Mouse (Mus musculus) heart, adult 8-10 months (tissue): ENCODE results near the gene Prkcg. TPM values are rescaled to one million over a fixed set of nuclear protein-coding genes. Genes with fewer than 3 reads are reported as not detected.

Source experiments
- DNase-seq: peaks from one replicate; pipeline ENCODE4 v3.0.0; 2022; ENCODE audit warnings: low spot score
- total RNA-seq, 4 experiments: library from RNA; stranded (reverse); gene quantifications; 2 replicates each; pipeline ENCODE4 v1.2.4; 2022

Gene Prkcg
- total RNA-seq, 4 experiments from 2014 or later = 0.57 to 1.8 (median 1.1) TPM

DNA sequence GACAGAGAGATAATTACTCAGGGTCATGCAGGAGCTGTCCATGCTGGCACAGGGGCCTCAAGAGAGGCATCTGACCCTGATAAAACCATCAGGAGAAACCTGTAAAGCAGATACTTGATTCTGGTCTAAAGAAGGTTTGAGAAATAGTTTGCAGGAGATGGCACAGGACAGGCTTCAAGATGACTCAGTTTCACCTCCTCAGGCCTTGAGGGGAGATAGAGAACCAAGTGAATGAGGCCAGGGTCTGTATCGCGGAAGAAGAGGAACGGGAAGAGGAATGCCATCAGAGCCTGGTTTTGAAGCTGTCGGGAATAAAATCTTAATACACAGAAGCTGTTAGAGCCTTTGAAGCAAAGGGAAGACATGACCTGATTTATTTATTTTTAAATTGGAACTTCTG is 28.7 kb downstream of the Prkcg start:
- no peak for DNase-seq

DNA sequence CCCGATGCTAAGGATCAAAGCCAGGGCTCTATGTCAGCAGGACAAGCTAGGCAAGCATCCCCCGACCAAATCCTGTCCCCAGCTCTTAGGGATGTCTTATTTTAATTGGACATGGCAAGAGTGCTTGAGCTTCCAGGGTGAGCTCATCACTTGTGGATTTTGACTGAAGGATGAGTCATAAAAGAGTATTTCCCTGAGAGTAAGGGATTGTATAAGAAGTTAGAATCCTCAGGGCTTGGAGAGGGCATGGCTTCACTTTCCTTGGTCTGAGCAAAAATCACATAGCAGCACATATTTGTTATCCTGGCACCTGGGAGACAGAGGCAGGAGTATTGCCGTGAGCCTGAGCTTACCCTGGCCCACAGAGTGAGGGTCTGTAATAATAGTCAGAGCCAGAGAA is 31.9 kb downstream of the Prkcg start:
- DNase-seq = no peak

DNA sequence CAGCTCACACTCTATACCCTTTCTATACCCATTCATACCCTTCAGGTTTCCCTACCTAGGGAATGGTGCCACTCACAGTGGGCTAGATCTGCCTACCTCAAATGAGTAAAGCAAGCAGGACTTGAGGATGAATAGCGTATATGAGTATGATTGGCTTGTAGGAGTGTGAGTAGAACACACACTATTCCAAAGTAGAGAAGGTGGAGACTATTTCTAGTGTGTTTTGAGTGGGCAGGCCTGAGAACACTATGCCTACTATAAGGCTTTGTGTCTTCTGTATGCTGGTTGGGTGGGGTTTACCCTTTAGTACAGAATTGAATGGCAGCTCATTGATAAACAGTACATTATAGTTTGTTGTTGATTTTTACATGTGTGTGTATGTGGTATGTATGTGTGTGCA is 34.8 kb downstream of the Prkcg start:
- DNase-seq = no peak

DNA sequence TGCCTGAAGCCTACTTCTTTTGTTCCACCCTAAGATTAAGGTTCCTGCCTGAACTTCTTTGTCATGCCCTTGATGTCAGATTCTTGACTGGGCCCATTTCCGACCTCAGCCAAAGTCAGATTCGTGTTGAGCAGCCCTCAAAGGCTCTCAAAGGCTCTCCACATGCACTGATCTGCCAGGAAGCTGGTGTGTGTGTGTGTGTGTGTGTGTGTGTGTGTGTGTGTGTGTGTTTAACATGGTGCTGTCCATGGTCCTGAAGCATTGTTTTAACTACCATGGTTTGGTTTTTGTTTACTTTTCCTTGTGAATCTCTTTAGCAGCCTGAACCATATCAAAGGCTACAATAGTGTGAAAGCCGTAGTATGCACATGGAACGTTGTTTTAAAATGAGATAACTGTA is 39.0 kb downstream of the Prkcg start:
- DNase-seq = no peak

DNA sequence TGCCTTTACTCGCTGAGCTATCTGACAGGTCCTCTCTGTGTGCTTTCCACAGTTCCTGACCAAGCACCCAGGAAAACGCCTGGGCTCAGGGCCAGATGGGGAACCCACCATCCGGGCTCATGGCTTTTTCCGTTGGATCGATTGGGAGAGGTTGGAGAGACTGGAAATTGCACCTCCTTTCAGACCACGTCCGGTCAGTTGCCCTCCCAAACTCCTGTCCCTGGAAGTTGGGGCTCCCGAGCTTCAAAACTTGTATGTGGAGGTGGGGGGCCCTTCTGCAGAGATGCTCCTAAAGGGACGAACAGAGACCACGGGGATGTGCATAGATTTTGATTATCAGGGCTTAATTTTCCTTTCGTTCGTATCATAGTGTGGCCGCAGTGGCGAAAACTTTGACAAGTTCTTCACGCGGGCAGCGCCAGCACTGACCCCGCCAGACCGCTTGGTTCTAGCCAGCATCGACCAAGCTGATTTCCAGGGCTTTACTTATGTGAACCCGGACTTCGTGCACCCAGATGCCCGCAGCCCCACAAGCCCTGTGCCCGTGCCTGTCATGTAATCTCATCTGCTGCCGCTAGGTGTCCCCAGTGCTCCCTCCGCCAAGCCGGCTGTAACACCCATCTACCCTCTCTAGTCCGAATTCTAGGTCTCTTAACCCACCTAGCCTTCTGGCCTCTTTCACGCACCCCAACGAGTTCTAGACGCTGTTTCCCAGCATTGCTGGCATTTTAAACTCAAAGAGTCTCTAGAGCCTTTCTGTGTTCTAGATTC is 41.0 kb downstream of the Prkcg start:
- peak; percentile 59 for DNase-seq

DNA sequence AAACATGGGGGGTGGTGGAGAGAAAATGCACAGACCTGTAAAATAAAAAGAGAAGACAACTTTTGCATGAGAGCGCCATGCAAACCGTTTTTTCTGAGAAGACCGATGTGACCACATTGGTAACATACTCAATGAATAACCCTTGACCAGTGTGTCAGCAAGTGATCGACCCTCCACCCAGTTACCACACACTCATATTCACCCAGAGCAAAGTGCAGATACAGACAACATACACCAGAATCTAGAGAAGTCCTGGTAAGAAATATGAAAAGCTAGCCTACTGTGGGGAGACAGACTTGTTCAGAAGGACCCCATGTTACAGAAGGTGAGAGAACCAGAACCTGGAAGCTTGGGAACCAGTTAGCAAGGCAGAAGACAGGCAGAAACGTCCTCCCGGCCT is 42.2 kb downstream of the Prkcg start:
- DNase-seq = no peak

DNA sequence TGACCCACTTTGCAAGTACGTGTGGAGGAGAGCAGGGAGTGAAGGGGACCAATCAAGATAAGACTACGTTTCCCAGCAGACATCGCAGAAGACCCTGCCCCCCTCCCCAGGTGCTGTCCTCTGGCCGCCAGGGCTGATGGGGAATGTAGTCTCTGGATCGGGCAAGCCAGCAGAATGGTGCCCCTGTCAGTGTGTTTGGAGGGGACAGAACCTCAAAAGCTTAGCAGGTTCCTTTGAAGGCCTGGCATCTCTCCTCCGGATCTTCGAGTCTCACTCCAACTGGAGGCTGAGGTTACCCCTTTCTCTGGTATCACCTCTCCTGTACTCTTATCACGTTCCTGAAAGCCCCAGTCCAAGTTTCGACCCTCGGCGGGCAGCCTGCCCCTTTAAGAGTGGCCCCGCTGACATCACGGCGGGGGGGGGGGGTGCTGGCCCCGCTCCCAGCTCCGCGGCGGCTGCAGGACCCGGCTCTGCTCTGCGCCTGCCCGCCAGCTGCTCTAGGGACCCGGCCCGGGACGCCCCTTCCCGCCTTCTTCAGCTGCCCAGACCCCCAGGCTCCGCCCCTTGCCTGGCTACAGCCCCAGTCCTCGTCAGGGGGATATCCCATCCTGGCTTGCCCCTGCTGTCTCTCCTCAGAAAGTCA is 42.7 kb downstream of the Prkcg start:
- peak; percentile 28 for DNase-seq

DNA sequence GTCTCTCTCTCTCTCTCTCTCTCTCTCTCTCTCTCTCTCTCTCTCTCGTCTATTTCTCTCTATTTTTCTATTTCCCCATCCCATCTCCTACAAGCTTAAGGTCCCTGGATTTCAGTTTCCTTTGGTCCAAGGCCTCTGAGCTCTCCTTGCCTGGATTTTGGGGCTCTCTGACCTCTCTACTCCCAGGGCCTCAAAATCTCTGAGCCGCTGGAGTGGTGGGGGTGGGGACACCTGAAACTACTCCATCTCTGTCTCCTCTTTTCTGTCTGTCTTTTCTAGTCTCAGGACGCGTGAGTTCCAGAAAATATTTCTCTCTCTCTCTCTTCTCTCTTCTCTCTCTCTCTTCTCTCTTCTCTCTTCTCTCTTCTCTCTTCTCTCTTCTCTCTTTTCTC is 43.2 kb downstream of the Prkcg start:
- DNase-seq = no peak

DNA sequence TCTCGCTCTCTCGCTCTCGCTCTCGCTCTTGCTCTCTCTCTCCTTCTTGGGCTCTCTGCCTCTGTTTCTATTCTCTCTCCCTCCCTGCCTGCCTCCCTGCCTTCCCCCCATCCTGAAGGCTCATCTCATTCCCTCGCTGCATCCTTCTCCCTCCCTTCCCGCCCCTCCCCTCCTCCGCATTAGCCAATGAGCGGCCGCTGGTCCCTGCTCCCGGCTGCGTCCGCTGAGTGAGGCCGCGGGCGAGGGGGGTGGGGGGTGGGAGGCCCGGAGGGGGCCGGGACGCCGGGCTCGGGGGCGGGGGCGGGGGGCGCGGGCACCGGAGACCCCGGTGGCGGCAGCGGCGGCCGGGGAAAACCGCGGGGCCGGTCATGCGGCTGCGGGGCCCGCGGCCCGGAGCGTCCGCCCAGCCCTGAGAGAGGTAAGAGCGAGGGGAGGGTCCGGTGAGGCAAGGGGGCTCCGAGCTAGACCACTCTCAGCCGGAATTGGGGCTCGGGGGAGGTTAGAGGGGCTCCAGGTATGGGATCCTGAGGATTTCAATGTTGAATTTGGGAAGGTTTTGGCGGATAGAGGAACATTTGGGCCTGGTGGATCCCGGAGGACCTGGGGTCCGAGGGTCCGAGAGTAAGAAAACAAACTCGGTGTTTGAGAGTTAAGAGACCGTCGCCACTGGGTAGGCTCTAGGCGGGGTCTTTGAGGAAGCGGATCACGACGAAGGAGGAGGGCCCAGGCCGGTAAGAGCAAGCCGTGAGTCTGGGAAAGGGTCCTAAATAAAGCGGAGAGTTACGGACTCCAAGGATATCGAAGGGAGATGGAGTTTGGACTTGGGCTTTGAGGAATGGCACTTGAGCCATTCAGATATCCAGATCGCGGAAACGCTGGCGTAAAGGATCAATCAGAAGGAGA is 43.9 kb downstream of the Prkcg start, which contains the start of gene Cacng7:
Gene Cacng7, plus strand, starts transcription at position 337 of the 903 bp plus-strand sequence.
- no peak for DNase-seq

DNA sequence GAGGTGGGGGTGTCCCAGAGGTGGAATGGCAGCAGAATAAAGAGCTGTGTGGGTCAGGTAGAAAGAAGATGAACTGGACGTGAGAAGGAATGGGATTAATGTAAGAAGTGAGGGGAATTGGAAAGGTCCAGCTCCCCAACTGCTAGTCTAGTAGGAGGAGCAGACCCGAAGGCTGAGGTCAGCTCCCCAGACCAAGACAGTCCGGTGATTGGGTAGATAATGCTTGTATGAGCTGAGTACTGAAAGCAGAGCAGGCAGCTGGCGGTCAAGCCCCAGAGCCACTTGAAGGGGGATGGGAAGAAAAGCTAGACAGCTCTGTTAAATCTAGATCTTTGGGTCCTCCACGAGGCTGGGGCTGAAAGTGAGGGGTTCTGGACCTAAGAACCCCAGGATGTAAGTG is 44.6 kb downstream of the Prkcg start:
- no peak for DNase-seq

DNA sequence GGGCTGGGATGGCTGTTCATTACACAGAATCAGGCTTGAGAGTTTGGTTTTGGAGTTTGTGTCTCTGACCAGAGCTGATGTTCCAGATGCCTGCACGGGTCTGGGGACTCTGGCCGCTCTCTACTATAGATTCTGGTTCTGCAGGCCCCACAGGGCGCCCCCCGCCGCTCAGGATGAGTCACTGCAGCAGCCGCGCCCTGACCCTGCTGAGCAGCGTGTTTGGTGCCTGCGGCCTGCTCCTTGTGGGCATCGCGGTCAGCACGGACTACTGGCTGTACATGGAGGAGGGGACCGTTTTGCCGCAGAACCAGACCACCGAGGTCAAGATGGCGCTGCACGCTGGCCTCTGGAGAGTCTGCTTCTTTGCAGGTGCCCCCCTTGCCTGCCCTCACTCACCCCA is 47.4 kb downstream of the Prkcg start:
- DNase-seq = no peak

DNA sequence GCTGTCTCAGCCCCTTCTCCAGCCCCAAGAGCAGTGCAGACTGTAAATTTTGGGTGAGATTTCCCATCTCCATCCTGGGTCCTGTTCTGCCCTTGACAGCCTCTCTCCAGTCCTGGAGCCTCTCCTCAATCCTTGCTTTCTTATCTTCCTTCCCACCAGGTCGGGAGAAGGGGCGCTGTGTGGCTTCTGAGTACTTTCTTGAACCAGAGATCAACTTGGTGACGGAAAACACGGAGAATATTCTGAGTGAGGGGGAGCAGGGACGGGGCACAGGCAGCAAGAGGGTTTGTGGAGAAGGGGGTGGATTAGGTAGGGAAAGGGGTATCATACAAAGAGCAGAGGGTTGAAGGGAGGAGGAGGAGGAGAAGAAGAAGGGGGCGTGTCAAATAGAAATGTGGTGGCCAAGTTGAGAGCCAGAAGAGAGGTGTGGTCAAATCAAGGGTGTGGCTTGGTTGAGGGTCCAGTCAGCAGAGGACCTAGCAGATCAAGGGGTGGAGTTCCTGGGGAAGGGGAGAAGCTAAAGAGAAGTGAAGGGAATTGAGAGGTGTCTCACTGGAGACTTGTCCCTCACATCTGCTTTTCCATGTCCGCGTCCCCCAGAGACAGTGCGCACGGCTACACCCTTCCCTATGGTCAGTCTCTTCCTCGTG is 49.4 kb downstream of the Prkcg start:
- no peak for DNase-seq

DNA sequence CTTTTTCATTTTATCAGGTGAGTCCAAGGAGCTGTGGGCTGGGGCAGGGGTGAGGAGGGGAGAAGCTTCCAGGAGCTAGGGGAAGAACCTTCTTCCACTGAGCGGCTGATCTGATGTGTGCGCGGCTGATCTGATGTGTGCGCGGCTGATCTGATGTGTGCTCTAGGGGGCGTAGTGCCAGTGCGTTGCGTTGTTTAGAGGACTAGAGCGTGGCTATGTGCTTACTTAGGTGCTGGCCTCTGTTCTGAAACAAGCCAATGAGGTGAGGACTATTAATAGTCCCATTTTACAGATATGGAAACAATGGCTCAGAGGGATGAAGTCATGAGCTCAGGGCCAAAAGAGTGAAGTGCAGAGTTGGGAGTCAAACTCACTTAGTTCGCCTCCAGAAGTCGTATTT is 50.0 kb downstream of the Prkcg start:
- DNase-seq = no peak

DNA sequence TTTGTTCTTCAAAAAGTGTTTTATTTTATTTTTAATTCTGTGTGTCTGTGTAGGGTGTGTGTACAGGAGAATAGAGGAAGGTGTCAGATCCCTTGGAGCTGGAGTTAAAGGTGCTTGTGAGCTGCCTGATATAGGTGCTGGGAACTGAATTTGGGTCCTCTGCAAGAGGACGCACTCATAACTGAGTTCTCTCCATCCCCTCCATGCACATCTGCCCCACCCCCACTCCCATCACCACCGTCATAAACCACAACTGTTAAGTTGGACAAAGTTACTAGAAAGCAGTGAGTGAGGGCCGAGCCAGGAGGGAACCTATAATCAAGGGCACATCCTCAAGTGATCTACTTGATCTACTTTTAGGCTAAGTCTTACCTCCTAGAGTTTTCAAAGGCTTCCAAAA is 54.9 kb downstream of the Prkcg start:
- no peak for DNase-seq

DNA sequence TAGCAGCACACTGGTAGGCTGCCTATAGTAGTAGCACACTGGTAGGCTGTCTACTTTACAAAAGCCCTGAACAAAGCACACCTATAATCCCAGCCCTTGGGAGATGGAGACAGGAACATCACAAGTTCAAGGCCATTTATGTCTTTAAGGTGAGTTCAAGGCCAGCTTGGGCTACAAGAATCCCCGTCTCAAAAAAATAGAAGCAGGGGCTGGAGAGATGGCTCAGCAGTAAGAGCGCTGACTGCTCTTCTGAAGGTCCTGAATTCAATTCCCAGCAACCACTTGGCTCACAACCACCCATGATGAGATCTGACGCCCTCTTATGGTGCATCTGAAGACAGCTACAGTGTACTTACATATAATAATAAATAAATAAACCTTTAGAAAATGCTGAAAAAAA is 56.3 kb downstream of the Prkcg start:
- no peak for DNase-seq

DNA sequence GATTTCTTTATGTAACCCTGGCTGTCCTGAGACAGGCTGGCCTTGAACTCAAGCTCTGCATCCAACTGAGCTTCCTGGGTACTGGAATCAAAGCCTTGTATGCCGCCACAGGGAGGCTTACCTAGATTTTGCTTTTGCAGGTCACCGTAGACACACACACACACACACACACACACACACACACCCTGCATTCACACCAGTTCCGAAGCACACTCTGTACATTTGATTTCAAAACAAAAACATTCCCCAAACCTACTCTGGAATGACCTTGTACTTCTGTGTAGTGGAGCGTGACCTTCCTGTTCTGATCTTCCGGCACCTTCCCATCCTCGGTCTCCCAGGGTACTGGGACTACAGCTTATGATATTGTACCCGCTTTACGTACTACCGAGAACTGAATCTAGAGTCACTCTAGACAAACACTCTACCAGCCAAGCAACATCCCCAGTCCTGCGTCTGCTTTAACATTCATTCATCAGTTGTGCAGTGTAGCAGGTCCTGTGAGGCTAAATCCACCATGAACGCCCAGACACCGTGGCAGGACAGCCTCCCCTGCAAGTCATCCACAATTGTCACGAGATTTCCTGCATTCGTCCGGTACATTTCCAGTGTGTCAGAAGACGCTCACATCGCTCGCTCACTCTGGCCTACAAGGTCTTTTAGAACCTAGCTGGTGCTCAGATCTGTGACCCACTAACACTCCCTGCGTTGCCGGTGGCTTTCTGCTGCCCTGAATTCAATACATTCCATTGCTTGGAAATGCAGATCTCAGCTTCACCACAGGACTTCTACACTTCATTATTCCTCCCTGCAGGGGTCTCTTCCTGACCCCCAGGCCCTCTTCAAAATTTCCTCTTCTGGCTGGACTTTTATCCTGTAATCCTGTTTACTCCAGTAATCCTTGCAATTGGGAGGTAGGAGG is 58.6 kb downstream of the Prkcg start:
- no peak for DNase-seq

DNA sequence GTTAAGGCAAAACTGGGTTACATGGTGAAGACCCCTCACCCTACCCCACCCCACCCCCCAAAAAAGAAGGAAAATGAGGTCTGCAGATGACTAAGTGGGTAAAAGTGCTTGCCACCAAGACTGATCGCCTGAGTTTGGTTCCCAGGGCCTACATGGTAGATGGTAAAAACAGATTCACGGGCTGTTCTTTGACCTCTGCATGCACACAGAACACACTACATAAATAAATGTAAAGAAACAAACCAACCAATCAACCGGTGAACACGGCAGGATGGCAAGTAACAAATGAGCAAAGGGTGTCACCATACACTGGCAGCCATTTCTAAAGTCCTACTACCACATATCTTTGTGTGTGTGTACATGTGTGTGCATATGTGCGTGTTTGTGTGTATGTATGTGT is 59.3 kb downstream of the Prkcg start:
- no peak for DNase-seq

DNA sequence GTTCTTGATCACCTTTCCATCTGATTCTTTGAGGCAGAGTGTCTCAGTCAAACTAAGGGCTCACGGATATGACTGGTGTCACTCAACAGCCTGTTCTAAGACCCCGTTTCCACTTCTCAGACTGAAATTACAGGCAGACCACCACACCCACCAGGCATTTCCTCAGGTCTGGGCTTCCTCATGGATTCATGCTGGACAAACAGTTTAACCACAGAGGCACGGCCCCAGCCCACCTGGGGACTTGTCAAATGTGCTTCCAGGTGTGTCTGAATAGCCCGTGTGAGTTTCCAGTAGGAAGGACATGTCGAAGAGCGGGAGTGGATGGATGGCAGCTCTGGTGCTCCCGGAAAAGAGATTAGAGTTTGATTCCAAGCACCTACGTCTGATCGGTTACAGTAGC is 60.8 kb downstream of the Prkcg start:
- no peak for DNase-seq

DNA sequence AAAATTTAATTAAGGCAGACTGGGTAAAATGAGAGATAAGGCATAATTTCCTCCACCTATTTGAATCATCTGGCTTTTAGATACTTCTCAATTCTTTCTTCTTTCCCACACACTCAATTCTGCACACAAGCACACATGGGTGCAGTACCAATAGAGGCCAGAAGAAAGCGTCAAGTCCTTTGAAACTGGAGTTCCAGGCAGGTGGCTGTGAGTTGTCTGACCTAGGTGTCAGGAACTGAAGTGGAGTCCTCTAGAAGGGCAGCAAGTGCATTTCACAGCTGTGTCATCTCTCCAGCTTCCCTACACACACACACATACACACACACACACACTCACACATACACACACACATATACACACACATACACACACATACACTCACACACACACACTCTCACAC is 62.6 kb downstream of the Prkcg start:
- DNase-seq = no peak

DNA sequence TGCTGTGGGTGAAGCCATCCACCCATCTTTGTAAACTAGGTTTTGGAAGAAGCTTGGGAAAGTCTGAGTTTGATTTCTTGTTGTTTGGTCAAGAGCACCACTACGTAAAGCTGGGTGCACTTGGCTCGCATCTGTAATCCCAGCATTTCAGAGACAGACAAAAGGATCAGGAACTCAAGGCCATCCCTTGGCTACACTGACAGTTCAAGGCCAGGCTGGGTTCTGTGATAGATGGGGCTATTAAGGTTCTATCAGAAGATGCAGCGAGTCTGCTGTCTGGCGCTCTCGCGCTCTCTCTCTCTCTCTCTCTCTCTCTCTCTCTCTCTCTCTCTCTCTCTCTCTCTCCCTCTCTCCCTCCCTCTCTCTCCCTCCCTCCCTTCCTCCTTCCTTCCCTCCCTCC is 65.9 kb downstream of the Prkcg start:
- DNase-seq = no peak

DNA sequence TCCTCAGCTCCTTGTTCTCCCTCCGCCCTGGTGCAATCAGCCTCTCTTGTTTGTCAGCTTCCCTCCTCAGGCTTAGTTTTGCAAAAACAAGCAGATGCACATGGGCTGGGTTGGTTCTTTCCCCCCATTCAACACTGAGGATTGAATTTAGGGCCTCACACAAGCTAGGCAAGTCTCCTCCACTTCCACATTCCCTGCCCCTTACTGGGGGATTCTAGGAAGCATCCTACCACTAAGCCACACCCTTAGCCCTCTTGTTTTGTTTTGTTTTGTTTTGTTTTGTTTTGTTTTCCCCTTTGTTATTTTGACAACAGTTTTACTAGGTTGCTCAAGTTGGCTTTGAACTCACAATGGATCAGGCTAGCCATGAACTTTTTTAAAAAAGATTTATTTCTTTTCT is 71.7 kb downstream of the Prkcg start:
- no peak for DNase-seq
